Mouse (Mus musculus): ENCODE measurements around the gene Unk.

- no peak for TF ChIP-seq CTCF (IDR thresholded peaks at IDR 0.05; ENCODE audit: low read depth)
- TF ChIP-seq EP300 (optimal IDR thresholded peaks at IDR 0.05): peak; percentile 29
Measured at GRCm38 (mm10) chr11:116027756-116028155, 2.4 kb upstream of the Unk start, which contains the start of gene H3f3b.

Measured in stomach, postnatal 0 days (tissue).